Mouse (Mus musculus): ENCODE measurements at regions not wholly inside any gene's neighbourhood (a gene's known extent, or its start where the extent isn't known, plus 50 kb on each side); places are given as distances from the start of the nearest gene placed in this dataset.
A peak's percentile ranks its signal among the peaks of the same experiment; 100 is the strongest.

DNA sequence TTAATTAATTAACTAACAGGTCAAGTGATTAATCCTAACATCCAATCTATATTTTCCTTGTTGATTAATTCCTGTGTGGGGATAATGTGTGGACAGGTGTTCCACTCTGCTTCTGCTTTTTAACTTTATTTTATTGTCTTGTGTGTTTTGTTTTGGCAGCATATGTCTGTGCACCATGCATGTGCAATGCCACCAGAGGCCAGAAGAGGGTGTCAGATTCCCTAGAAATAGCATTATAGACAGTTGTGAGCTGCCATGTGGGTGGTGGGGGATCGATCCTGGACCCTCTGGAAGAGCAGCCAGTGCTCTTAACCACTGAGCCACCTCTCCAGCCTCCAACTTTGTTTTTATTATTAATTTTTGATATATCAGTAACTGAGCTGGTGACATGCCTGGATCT is 65.6 kb downstream of the En1 start:
- no peak for DNase-seq (ENCODE audit: low read depth)
- TF ChIP-seq POLR2A (IDR thresholded peaks at IDR 0.05; ENCODE audit: borderline replicate concordance, extremely low read depth, insufficient read depth, insufficient read length, poor library complexity, severe bottlenecking) (no peak), CTCF (IDR thresholded peaks at IDR 0.05; ENCODE audit: borderline replicate concordance, extremely low read depth, insufficient read depth, insufficient read length) (no peak; the same call in 1 of the 2 replicates)

DNA sequence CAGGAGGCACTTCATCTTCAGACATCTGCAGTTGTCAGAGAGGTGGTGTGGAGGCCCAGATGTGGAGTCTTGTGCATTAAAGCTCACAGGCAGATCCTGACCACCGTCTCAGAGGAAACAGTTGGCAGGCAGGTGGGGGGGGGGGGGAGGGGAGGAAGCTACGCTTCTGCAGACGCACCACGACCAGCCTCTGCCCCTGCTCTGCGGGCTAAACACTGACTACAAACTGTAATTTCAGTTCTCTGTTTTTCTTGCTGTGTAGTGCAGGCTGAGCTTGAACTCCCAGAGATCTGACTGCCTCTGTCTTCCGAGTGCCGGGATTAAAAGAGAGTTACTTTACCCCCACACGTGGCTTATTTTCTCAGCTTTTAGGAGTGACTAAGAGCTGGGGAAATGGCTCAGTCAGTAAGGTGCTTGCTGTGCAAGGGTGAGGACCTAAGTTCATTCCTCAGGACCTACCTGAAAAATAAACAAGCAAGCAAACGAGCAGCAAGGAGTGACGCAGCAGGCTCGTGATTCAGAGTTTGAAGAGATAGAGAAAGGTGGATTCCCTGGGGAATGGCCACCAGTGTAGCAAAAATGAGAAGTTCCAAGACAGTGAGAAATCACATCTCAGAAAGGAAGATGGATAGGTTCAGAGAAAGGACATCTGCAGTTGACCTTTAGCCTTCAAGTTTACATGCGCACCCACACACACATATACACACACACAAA is 81.5 kb downstream of the En1 start:
- DNase-seq (ENCODE audit: low read depth), result no peak
- TF ChIP-seq CTCF (IDR thresholded peaks at IDR 0.05; ENCODE audit: borderline replicate concordance, extremely low read depth, insufficient read depth, insufficient read length) (no peak), POLR2A (IDR thresholded peaks at IDR 0.05; ENCODE audit: borderline replicate concordance, extremely low read depth, insufficient read depth, insufficient read length, poor library complexity, severe bottlenecking) (no peak)

DNA sequence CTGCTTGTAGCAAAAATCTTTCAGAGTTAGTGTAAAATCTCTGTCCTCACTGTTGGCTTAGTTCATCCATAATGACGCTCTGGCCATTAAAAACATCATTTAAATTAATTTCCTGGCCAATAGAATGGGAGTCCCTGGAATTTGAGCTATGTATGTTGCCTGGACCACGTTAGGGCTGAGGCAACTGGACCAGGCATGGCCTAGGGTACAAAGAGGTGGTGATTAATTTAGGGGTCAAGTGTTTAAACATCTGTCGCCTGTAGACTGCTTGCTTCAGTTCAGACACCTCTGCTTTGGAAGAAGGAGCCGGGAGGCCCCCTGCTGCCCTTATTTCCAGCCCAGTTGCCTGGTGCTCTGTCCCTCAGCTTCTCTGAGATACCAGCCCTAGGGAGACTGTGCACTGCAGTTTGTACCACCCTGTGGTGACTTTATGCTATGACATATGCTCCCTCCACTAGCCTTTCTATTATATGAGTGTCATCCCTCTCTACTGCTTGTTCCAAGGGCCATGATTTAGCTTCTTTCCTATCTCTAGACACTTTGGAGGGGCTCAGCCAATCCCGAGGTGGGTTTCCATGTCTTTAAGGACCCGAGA is 83.5 kb downstream of the En1 start:
- TF ChIP-seq CTCF (IDR thresholded peaks at IDR 0.05; ENCODE audit: borderline replicate concordance, extremely low read depth, insufficient read depth, insufficient read length) (peak; percentile 42; the same call in 1 of the 2 replicates), POLR2A (IDR thresholded peaks at IDR 0.05; ENCODE audit: borderline replicate concordance, extremely low read depth, insufficient read depth, insufficient read length, poor library complexity, severe bottlenecking) (no peak)
- DNase-seq (ENCODE audit: low read depth), result peak; percentile 24

DNA sequence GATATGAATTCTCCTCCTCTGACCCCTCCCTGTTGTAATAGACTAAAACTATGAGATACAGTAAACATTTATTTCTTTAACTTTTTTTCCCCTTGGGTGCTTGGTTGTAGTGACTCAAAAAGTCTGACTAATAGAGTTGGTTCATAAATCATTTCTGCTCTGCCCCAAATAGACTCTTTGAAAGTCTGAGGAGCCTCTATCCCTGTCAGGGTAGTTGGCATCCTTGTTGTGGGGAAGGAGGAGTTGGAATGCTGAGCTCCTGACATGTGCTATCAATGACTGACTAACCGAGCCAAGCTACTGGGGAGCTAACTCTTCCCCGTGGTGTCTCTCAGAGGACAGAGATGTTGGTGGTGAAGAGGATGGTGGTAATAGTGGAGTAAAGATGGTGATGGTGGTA is 89.4 kb downstream of the En1 start:
- TF ChIP-seq POLR2A (IDR thresholded peaks at IDR 0.05; ENCODE audit: borderline replicate concordance, extremely low read depth, insufficient read depth, insufficient read length, poor library complexity, severe bottlenecking), result no peak
- TF ChIP-seq CTCF (IDR thresholded peaks at IDR 0.05; ENCODE audit: borderline replicate concordance, extremely low read depth, insufficient read depth, insufficient read length), result no peak
- no peak for DNase-seq (ENCODE audit: low read depth)

DNA sequence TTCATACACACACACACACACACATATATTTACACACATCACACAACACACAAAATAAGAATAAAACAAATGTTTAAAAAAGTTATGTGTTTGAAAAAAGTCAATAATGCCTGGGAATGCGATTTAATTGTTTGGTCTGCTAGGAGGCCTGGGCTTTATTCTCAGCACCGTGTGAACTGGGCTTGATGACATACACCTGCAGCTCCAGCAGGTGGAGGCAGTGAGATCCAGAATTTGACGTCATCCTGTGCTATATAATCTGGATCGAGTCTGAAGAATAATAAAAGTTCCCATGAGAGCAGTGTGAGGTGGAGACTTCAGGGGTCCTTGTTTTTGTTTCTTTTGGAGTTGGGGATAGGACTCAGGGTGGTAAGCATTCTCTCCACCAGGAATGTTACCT is 96.0 kb downstream of the En1 start:
- DNase-seq (ENCODE audit: low read depth), result no peak
- TF ChIP-seq POLR2A (IDR thresholded peaks at IDR 0.05; ENCODE audit: borderline replicate concordance, extremely low read depth, insufficient read depth, insufficient read length, poor library complexity, severe bottlenecking), result no peak
- peak; percentile 26; the same call in 1 of the 2 replicates for TF ChIP-seq CTCF (IDR thresholded peaks at IDR 0.05; ENCODE audit: borderline replicate concordance, extremely low read depth, insufficient read depth, insufficient read length)

DNA sequence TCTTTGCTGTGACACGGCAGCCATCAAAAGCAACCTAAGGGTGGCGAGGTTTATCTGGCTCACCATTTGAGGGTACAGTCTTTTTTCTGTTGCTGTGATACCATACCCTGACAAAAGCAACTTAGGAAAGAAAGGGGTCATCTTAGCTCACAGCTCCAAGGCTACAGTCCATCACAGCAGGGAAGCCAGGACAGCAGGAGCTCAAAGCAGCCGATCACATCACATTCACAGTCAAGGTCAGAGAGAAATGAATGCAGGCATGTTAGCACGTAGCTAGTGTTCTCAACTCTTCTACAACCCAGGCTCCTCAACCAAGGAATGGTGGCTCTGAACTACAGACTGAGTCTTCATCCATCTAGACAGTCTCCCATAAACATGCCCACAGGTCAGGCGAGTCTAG is 102.0 kb downstream of the En1 start:
- no peak for TF ChIP-seq POLR2A (IDR thresholded peaks at IDR 0.05; ENCODE audit: borderline replicate concordance, extremely low read depth, insufficient read depth, insufficient read length, poor library complexity, severe bottlenecking)
- TF ChIP-seq CTCF (IDR thresholded peaks at IDR 0.05; ENCODE audit: borderline replicate concordance, extremely low read depth, insufficient read depth, insufficient read length), result no peak
- DNase-seq (ENCODE audit: low read depth), result no peak

DNA sequence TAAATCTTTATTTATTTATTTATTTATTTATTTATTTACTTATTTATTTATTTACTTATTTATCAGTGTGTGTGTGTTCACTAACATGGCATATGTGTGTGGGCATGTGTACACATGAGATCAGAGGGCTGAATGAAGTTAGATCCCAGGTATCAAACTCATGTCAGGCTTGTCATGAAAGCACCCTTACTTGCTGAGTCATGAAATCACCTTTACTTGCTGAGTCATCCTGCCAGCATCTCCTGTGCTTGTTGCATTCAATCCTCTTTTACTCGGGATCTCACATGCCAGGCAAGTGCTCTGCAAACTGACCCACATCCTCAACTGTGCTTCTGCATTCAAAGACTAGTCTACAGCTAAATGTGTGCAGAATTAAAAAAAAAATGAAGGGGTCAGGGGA is 103.8 kb downstream of the En1 start:
- no peak for DNase-seq (ENCODE audit: low read depth)
- TF ChIP-seq CTCF (IDR thresholded peaks at IDR 0.05; ENCODE audit: borderline replicate concordance, extremely low read depth, insufficient read depth, insufficient read length) (no peak), POLR2A (IDR thresholded peaks at IDR 0.05; ENCODE audit: borderline replicate concordance, extremely low read depth, insufficient read depth, insufficient read length, poor library complexity, severe bottlenecking) (no peak)

DNA sequence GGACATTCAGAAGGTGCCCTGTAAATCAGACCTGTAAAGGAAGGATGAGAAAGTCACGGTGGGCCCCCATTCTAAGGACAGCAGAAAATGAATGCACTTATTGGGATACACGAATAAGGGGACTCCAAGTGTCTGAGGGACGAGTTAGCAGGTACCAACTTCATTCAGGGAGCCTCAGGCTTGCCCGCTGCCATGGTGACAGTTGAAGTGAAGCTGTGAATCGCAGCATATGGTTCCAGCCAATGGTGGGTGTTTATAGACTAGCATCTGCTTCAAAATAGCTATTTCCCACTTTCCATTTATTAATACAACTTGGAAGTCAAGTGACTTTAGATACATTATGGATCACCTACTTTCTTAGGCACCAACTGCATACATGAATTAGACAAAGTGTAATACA is 106.3 kb downstream of the En1 start:
- peak; percentile 21 for DNase-seq (ENCODE audit: low read depth)
- no peak for TF ChIP-seq POLR2A (IDR thresholded peaks at IDR 0.05; ENCODE audit: borderline replicate concordance, extremely low read depth, insufficient read depth, insufficient read length, poor library complexity, severe bottlenecking)
- no peak for TF ChIP-seq CTCF (IDR thresholded peaks at IDR 0.05; ENCODE audit: borderline replicate concordance, extremely low read depth, insufficient read depth, insufficient read length)

DNA sequence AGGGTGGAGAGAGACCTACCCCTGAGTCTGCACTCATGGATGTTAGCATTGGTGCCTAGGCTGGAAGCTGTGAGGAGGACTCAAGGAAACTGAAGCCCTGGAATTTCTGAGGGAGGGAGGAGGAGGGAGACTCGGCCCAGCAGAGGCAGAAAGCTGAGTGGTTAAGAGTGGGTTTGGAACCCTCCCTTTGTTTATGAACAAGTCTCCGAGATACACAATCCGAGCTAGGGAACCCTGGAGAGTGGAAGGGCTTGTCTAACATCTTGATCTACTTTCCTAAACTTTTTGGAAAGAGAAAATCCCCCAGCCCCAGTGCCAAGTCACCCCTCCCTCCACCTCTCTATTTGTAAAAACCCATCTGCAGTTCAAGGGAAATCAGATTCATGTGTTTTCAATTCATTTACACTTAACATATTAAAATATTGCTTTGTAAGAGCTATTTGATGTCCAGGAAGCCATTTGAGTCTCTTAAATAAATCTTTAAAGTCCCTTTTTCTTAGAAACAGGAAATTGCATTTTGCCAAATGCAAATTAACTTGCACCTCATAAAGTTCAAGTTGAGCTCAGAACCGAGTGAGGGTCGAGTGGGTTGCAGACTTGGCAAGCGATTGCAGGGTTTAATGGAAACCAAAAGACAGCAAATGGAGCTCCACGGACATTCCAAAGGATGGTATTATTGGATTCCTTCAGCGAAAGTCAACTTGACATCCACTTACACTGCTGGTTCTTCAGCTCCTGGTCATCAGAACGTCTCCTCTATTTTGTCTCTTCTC is 113.1 kb downstream of the En1 start:
- DNase-seq (ENCODE audit: low read depth), result no peak
- TF ChIP-seq POLR2A (IDR thresholded peaks at IDR 0.05; ENCODE audit: borderline replicate concordance, extremely low read depth, insufficient read depth, insufficient read length, poor library complexity, severe bottlenecking) (no peak), CTCF (IDR thresholded peaks at IDR 0.05; ENCODE audit: borderline replicate concordance, extremely low read depth, insufficient read depth, insufficient read length) (no peak)

DNA sequence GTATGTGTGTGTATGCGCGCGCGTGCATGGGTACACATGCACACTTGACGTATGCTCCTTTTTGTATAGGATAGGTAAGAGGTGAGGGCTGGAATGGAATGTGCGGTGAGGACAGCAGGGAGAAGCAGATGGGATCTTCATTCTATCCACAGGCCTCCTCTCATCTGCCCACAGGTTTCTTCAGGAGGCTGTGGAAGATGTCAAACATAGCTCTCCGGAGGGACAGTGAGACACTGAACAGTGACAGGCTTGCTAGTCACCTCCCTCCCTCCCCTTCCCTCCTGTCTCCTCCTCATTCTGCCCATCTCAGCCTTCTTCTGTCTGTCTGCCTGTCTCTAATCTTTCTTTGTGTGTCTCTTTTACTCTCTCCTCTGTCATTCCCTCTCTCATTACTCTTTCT is 124.6 kb downstream of the En1 start:
- no peak for DNase-seq (ENCODE audit: low read depth)
- TF ChIP-seq CTCF (IDR thresholded peaks at IDR 0.05; ENCODE audit: borderline replicate concordance, extremely low read depth, insufficient read depth, insufficient read length), result no peak
- no peak for TF ChIP-seq POLR2A (IDR thresholded peaks at IDR 0.05; ENCODE audit: borderline replicate concordance, extremely low read depth, insufficient read depth, insufficient read length, poor library complexity, severe bottlenecking)

DNA sequence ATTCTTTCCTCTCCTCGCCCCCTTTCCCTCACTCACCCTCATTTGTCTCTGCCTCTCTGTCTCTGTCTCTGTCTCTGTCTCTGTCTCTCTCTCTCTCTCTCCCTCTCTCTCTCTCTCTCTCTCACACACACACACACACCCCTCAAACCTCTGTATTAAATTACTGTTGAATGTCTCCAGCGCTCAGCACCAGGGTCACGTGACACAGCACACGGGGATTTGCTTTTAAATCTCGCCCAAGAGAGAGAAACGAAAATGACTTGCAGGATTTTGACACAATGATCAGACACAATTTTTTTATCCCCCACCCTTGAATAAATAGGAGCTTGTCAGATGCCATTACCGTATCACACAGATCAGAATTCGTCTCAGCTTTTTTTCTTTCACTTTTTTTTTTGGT is 125.2 kb downstream of the En1 start:
- no peak for TF ChIP-seq POLR2A (IDR thresholded peaks at IDR 0.05; ENCODE audit: borderline replicate concordance, extremely low read depth, insufficient read depth, insufficient read length, poor library complexity, severe bottlenecking)
- TF ChIP-seq CTCF (IDR thresholded peaks at IDR 0.05; ENCODE audit: borderline replicate concordance, extremely low read depth, insufficient read depth, insufficient read length), result no peak
- DNase-seq (ENCODE audit: low read depth), result peak; percentile 12
